Mouse (Mus musculus) midbrain, postnatal 0 days (tissue): ENCODE measurements around the gene Syce2. TPM values are rescaled to one million over a fixed set of nuclear protein-coding genes. Genes with fewer than 3 reads are reported as not detected.

ENCODE experiments used
- ATAC-seq: fragments of 200-750 bp; cut with Nextera tagmentation; 2 replicates; pipeline ENCODE4 v1.8.0; 2017; ENCODE audit warnings: moderate number of reproducible peaks, mild to moderate bottlenecking, moderate TSS enrichment, moderate library complexity; ENCODE audit not compliant: low FRiP score
- DNase-seq: peaks from one replicate; pipeline ENCODE4 v3.0.0-alpha.2; 2015; ENCODE audit warnings: low spot score
- H3K27ac ChIP-seq: fragments of 300-500 bp; sonication (generic); 2 replicates; pipeline ENCODE4 v1.5.1; 2014; ENCODE audit warnings: low read depth, mild to moderate bottlenecking, low read length, mixed read lengths
- H3K27me3 ChIP-seq: fragments of 300-500 bp; sonication (generic); 2 replicates; pipeline ENCODE4 v1.6.1; 2014; ENCODE audit warnings: low read length, control low read depth, mixed read lengths; ENCODE audit not compliant: insufficient read depth
- H3K36me3 ChIP-seq: fragments of 300-500 bp; sonication (generic); 2 replicates; pipeline ENCODE4 v1.6.1; 2014; ENCODE audit warnings: low read length, control low read depth, mixed read lengths; ENCODE audit not compliant: insufficient read depth
- H3K4me1 ChIP-seq: fragments of 300-500 bp; sonication (generic); 2 replicates; pipeline ENCODE4 v1.6.1; 2014; ENCODE audit warnings: mild to moderate bottlenecking, control low read depth, antibody characterized with exemption, low read length, mixed read lengths; ENCODE audit not compliant: insufficient read depth
- H3K4me2 ChIP-seq: fragments of 300-500 bp; sonication (generic); 2 replicates; pipeline ENCODE4 v1.6.1; 2014; ENCODE audit warnings: low read depth, mild to moderate bottlenecking, low read length, mixed read lengths; ENCODE audit not compliant: poor library complexity, severe bottlenecking
- H3K4me3 ChIP-seq: fragments of 300-500 bp; sonication (generic); 2 replicates; pipeline ENCODE4 v1.5.1; 2014; ENCODE audit warnings: low read depth, mild to moderate bottlenecking, low read length, moderate library complexity
- H3K9ac ChIP-seq: fragments of 300-500 bp; sonication (generic); replicated peaks from 2 replicates; pipeline ENCODE4 v1.6.1; 2014; ENCODE audit warnings: mild to moderate bottlenecking, low read length, moderate library complexity, mixed read lengths; ENCODE audit not compliant: poor library complexity, severe bottlenecking
- H3K9me3 ChIP-seq: fragments of 300-500 bp; sonication (generic); 2 replicates; pipeline ENCODE4 v1.6.1; 2016; ENCODE audit warnings: low read length, control low read depth
- CTCF ChIP-seq: IDR thresholded peaks from 2 replicates; pipeline ENCODE4 v1.5.1; 2016; ENCODE audit warnings: antibody characterized with exemption, mild to moderate bottlenecking
- WGBS: fragments of 180-500 bp; shearing (Covaris S2); extraction: QIAGEN DNeasy Blood & Tissue Kit; methylation state at CpG from one replicate; pipeline ENCODE4 v1.1.7; 2014; 5-methylcytosine and 5-hydroxymethylcytosine counted together
- polyA plus RNA-seq: library from polyadenylated mRNA; unstranded; fragments of >200 nt; fragmentation: Nextera tagmentation; extraction: Ambion mirVana; gene quantifications from 2 replicates; pipeline ENCODE4 v1.2.1, GENCODE M21; 2015
- total RNA-seq: library from RNA; depleted of rRNA; stranded (reverse); fragments of >200 nt; gene quantifications from 2 replicates; pipeline ENCODE4 v1.2.3, GENCODE M21; 2014

Gene Syce2
- total and polyA plus RNA-seq, 2 experiments from 2014 or later = 29.5 to 56.2 TPM

- 1% methylated on average over 58 of the region's 59 CpGs for WGBS
- no peak for TF ChIP-seq CTCF
- peak; percentile 64; the same call in 1 of the 2 replicates for ATAC-seq
- peak; percentile 74 for DNase-seq
- H3K36me3 ChIP-seq = peaks cover 31% of the 10 kb centered on the region
- peaks cover 5% of the 10 kb centered on the region; the same call in 1 of the 2 replicates for H3K4me1 ChIP-seq
- H3K9me3 ChIP-seq = no peaks in the 10 kb centered on the region
- peak overlapping the region; percentile 90 for H3K4me3 ChIP-seq
- peak overlapping the region; percentile 99 for H3K9ac ChIP-seq
- H3K27me3 ChIP-seq = no peaks in the 10 kb centered on the region
- H3K27ac ChIP-seq = peak overlapping the region; percentile 97
- peak overlapping the region; percentile 66 for H3K4me2 ChIP-seq
These were observed 39.7 kb upstream of the Syce2 start for GRCm38 (mm10) chr8:84832034-84832717.

- Histone ChIP-seq H3K27me3 (no peaks in the 10 kb centered on the region), H3K4me2 (peak overlapping the region; percentile 66), H3K4me3 (peak overlapping the region; percentile 90), H3K4me1 (peaks cover 5% of the 10 kb centered on the region; the same call in 1 of the 2 replicates), H3K9ac (peak overlapping the region; percentile 99), H3K36me3 (peaks cover 40% of the 10 kb centered on the region), H3K27ac (peak overlapping the region; percentile 97), H3K9me3 (no peaks in the 10 kb centered on the region)
- 71% methylated on average over 10 of the region's 10 CpGs for WGBS
- DNase-seq = no peak
- no peak for ATAC-seq
- TF ChIP-seq CTCF = peak; percentile 35
These were observed 38.9 kb upstream of the Syce2 start for GRCm38 (mm10) chr8:84832759-84833742.

DNA sequence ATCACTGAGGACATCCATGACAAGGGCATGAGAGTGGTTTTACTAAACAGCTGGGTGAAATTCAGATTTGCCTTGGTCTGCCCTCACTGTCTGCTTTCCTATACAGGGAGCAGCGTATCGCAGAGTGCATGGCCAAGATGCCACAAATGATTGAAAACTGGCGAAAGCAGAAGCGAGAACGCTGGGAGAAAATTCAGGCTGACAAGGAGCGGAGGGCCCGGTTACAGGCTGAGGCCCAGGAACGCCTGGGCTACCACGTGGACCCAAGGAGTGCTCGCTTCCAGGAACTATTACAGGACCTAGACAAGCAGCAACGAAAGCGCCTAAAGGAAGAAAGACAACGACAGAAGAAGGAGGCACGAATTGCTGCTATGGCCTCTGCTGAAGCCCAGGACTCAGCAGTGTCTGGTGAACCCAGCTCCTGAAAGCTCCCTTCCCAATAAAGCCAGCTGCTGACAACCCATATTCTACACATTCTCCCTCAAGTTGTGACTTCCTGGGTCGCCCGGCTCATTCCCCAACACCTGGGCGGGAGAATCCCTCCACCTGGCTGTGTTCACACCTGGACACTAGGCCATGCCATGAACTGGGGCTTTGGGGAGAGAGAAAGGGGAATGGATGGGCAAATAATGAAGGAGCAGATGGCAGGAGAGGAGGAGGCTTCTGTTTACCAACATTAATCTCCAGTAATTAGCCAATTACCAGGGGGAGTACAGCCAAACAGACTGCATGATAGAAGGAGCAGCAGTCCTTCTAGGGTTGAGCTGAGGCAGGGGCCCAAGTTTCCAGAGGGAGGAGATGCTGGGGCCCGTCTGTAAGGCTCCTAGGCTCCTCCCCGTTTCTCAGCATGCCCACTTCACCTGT is 37.7 kb upstream of the Syce2 start:
- ATAC-seq (no peak), DNase-seq (peak; percentile 66)
- Histone ChIP-seq H3K4me2 (no peak overlapping the region), H3K4me1 (peaks cover 6% of the 10 kb centered on the region; the same call in 1 of the 2 replicates), H3K9me3 (no peaks in the 10 kb centered on the region), H3K36me3 (peaks cover 44% of the 10 kb centered on the region), H3K4me3 (no peak overlapping the region), H3K27me3 (no peaks in the 10 kb centered on the region), H3K9ac (no peak overlapping the region), H3K27ac (no peak overlapping the region)
- TF ChIP-seq CTCF = no peak
- 82% methylated on average over 19 of the region's 19 CpGs for WGBS

DNA sequence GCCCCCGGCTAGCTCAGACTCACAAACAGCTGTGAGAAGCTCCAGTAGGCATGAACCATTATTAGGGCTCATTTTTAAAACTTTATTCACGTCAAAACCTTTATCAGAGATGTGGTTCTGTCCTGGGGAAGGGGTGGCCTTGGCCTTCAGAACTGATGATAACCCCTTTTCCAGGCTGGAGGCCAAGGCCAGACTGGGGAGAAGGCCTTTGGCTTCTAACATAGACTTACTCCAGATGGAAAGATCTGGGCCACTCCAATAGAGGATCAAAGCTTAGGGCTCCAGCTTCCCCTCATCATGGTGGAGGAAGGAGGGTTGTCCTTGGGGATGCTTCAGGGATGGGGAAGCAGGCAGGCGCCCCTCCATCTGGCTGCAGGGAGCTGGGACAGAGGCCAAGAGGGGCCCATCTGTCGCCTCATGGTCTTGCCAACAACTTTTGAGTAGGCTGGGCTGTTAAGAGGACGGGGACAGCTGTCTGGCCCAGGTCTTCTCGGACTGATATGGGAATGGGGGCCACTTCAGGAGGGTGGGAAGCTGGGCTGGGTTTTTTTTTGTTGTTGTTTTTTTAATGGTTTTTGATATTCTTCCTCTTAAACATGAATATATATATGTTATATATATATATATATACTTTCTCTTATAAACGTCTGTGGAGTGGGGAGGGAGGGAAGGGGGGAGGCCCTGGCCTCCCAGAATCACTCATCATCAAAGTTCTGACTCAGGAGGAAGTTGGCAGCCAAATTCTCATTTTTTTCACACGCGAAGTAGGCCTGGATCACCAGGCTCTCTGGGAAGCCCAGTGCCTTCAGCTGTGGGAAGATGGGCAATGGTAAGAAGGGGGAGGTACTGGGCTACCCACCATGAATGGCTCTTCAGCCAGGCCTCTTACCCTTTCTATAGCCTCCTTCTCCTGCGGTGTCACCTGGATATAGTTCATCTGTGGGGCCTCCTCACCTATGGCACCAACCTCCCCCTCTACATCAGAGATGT is 36.8 kb upstream of the Syce2 start:
- Histone ChIP-seq H3K4me3 (no peak overlapping the region), H3K4me1 (peaks cover 11% of the 10 kb centered on the region), H3K36me3 (peaks cover 44% of the 10 kb centered on the region), H3K9me3 (no peaks in the 10 kb centered on the region), H3K4me2 (no peak overlapping the region), H3K9ac (0 out of 2 replicates have a peak overlapping the region, but pooled peaks have one; percentile 2), H3K27ac (no peak overlapping the region), H3K27me3 (no peaks in the 10 kb centered on the region)
- peak; percentile 80 for DNase-seq
- ATAC-seq = no peak
- TF ChIP-seq CTCF = no peak
- 68% methylated on average over 10 of the region's 10 CpGs for WGBS
